Mouse (Mus musculus): ENCODE measurements around the gene Clpb. TPM values are rescaled to one million over a fixed set of nuclear protein-coding genes. Genes with fewer than 3 reads are reported as not detected.

Gene Clpb
- polyA plus RNA-seq, 1 experiment = 9.7 TPM

DNA sequence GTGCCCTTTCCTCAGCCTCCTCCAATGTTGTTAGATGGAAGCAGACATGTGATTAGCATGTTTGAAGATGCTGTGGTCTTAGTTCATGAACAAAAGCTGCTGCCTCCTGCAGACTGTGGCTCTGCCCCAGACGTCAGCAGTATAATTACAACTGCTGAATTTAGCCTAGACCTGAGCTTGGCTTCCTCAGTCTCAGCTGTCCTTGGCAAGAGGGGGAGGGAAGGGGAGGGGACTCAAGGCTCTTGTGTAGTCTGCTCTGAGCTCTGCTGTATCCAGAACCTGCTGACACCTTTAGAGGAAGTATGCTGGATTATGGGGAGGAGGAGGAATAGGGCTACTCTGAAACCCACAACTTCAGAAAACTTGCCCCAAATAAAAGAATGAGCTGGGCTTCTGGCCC lies 76.2 kb downstream of the Clpb start:
- TF ChIP-seq CTCF (IDR thresholded peaks at IDR 0.05; ENCODE audit: low read depth, low read length) (no peak), POLR2A (IDR thresholded peaks at IDR 0.05; ENCODE audit: borderline replicate concordance, low read depth, low read length) (no peak)
- H3K27ac ChIP-seq (ENCODE audit: insufficient read depth, low read depth, low read length) = no peak overlapping the region
- H3K4me1 ChIP-seq (ENCODE audit: control insufficient read depth, insufficient read depth, low read length) = peaks cover 16% of the 10 kb centered on the region
- H3K4me3 ChIP-seq (ENCODE audit: insufficient read depth, low read length) = no peak overlapping the region

DNA sequence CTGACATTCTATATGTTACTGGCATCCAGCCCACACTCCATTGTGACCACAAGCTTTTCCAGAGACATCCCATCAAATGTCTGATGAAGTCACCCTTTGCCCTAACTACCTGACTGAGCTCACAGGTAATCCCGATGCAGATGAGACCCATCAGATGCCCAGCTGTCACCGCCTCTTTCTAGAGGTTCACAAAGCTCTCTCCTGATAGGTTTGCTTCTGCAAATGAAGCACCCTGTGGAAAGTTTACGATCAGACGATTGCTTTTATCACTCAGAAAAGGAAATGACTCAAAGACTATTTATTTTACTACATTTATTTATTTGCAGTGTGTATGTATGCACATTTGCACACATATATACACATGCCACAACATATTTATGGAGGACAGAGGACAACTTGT lies 80.1 kb downstream of the Clpb start:
- H3K4me3 ChIP-seq (ENCODE audit: insufficient read depth, low read length) = no peak overlapping the region
- peaks cover 20% of the 10 kb centered on the region for H3K4me1 ChIP-seq (ENCODE audit: control insufficient read depth, insufficient read depth, low read length)
- no peak for TF ChIP-seq POLR2A (IDR thresholded peaks at IDR 0.05; ENCODE audit: borderline replicate concordance, low read depth, low read length)
- TF ChIP-seq CTCF (IDR thresholded peaks at IDR 0.05; ENCODE audit: low read depth, low read length) = no peak
- no peak overlapping the region for H3K27ac ChIP-seq (ENCODE audit: insufficient read depth, low read depth, low read length)

DNA sequence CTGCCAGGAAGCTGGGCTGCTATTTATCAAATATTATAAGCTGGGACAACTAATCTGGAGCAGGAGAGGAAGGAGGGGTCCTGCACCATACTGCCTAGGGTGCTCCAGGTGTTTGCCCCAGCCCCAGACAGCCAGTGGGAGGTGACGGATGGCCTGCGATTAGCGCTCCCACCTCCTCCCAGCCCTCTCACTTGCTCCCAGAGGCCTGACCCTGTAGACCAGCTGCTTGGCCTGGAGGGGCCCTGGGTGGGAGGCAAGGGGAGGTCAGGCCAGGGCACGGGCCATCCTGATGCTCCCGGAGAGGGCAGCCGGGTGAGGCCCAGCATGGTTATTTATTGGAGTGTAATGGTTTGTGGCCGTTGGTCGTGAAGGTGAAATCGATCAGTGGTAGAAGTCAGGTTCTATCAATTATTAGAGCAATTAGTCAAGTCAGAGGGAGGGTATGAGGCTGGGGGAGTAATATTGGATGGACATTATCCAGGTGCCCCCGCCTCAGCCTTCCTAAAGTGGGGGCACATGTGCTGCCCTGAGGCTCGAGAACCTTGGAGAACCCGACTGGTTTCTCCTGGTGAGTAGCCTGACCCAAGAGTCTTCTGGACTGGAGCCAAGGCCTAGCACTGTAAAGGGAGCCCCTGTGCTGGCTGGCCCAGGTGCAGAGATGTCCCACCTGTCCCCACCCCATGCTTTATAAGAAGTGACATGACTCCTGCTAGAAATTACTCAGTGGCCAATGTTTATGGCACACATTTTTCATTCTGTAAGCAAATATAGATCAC lies 83.3 kb downstream of the Clpb start:
- Histone ChIP-seq H3K4me1 (ENCODE audit: control insufficient read depth, insufficient read depth, low read length) (peaks cover 16% of the 10 kb centered on the region), H3K27ac (ENCODE audit: insufficient read depth, low read depth, low read length) (no peak overlapping the region), H3K4me3 (ENCODE audit: insufficient read depth, low read length) (no peak overlapping the region)
- TF ChIP-seq POLR2A (IDR thresholded peaks at IDR 0.05; ENCODE audit: borderline replicate concordance, low read depth, low read length) = no peak
- TF ChIP-seq CTCF (IDR thresholded peaks at IDR 0.05; ENCODE audit: low read depth, low read length) = no peak

DNA sequence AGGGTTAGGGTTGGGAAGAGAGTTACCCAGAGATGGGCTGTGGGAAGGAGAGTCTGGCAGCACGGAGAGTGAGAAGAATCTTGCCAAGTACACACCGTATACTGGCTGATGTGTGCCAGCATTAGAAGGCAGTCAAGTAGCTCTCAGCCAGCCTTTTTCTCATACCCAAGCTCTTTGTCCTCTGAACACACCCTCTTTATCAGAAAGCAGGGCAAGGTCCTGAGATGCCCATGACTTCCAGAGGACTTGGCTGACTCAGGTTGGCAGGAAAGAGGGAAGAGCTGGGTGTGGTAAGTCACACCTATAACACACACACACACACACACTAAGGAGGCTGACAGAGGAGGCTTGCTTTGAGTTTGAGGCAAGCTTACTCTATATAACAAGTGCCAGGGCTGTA lies 86.8 kb downstream of the Clpb start:
- no peaks in the 10 kb centered on the region for H3K4me1 ChIP-seq (ENCODE audit: control insufficient read depth, insufficient read depth, low read length)
- no peak overlapping the region for H3K27ac ChIP-seq (ENCODE audit: insufficient read depth, low read depth, low read length)
- TF ChIP-seq CTCF (IDR thresholded peaks at IDR 0.05; ENCODE audit: low read depth, low read length) (no peak), POLR2A (IDR thresholded peaks at IDR 0.05; ENCODE audit: borderline replicate concordance, low read depth, low read length) (no peak)
- H3K4me3 ChIP-seq (ENCODE audit: insufficient read depth, low read length) = no peak overlapping the region

DNA sequence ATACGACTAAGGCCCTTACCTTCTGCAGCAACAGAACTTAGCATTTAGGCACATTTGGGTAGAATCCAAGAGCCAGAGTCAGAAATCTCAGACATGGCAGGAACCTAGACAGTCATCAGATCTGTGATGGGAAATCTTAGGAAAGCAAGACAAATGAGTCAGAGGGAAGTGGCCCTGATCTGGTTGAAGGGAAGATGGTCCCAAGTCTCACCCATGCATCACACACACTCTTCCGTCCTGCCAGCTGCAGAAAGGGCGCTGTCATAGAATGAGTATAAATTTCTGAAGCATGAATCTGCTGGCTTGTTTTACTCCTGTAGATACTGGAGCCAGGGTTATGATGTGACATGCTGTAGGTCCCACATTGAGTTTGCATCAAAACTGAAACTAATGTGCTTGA lies 88.9 kb downstream of the Clpb start:
- H3K4me3 ChIP-seq (ENCODE audit: insufficient read depth, low read length) = no peak overlapping the region
- TF ChIP-seq CTCF (IDR thresholded peaks at IDR 0.05; ENCODE audit: low read depth, low read length) = no peak
- no peak for TF ChIP-seq POLR2A (IDR thresholded peaks at IDR 0.05; ENCODE audit: borderline replicate concordance, low read depth, low read length)
- no peak overlapping the region for H3K27ac ChIP-seq (ENCODE audit: insufficient read depth, low read depth, low read length)
- no peaks in the 10 kb centered on the region for H3K4me1 ChIP-seq (ENCODE audit: control insufficient read depth, insufficient read depth, low read length)

DNA sequence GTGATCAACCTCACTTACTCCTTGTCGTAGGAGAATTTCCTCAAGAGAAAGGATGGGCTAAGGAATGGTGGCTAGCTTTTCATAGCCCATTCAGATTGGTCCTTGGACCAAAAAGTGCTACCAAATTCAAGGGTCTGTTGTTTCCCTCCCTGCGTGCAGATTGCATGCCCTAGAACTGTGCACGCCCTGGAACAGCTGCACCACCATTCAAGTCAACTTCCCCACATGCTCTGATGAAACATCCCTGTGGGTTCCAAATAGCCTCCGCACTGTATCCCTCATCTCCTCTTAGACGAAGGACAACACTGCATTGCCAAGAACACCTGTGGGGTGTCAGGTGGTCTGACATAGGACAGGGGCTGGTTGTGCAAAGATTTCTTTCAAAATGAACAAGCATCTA lies 90.1 kb downstream of the Clpb start:
- Histone ChIP-seq H3K27ac (ENCODE audit: insufficient read depth, low read depth, low read length) (no peak overlapping the region), H3K4me3 (ENCODE audit: insufficient read depth, low read length) (no peak overlapping the region), H3K4me1 (ENCODE audit: control insufficient read depth, insufficient read depth, low read length) (no peaks in the 10 kb centered on the region)
- no peak for TF ChIP-seq CTCF (IDR thresholded peaks at IDR 0.05; ENCODE audit: low read depth, low read length)
- no peak for TF ChIP-seq POLR2A (IDR thresholded peaks at IDR 0.05; ENCODE audit: borderline replicate concordance, low read depth, low read length)

DNA sequence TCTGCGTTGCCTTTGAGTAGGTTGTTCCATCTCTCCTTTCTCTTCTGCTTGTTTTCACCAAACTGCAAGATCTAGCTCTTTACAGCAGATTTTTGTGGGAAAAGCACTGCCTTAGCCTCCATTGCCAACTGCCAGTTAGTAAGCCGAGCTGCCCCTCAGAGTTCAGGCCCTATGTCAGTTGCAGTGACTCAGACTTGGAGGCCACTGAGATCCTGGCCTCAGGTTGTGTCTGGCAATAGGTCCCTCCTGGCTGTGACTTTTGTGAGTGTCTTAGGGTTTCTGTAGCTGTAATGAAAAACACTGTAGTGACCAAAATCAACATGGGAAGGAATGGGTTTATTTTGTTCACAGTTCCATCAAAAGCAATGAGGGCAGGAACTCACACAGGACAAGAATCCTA lies 91.0 kb downstream of the Clpb start:
- TF ChIP-seq POLR2A (IDR thresholded peaks at IDR 0.05; ENCODE audit: borderline replicate concordance, low read depth, low read length) (no peak), CTCF (IDR thresholded peaks at IDR 0.05; ENCODE audit: low read depth, low read length) (no peak)
- H3K4me1 ChIP-seq (ENCODE audit: control insufficient read depth, insufficient read depth, low read length) = no peaks in the 10 kb centered on the region

DNA sequence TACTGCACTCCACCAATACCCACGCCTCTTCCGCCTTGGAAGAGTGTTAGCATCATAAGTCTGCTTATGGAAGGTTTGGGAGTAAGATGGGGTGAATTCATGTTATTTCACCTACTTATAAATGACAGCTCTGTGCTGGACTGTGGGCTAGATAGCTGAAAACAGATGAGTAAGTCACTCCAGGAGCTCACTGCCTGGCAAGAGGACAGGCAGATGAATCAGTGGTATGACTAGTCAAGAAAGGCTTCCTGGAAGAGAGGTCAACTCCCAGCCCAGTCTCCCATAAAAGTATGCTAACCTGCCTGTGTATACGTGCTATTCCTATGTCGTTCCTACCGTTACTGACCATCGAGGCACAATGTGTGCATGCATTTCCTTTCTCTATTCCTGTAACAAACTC lies 91.9 kb downstream of the Clpb start:
- TF ChIP-seq POLR2A (IDR thresholded peaks at IDR 0.05; ENCODE audit: borderline replicate concordance, low read depth, low read length) (no peak), CTCF (IDR thresholded peaks at IDR 0.05; ENCODE audit: low read depth, low read length) (no peak)
- H3K4me1 ChIP-seq (ENCODE audit: control insufficient read depth, insufficient read depth, low read length) = no peaks in the 10 kb centered on the region

More for the DNA sequence above, 91.0 kb downstream of the Clpb start:
- H3K4me3 ChIP-seq (ENCODE audit: insufficient read depth, low read length) = no peak overlapping the region
- no peak overlapping the region for H3K27ac ChIP-seq (ENCODE audit: insufficient read depth, low read depth, low read length)

DNA sequence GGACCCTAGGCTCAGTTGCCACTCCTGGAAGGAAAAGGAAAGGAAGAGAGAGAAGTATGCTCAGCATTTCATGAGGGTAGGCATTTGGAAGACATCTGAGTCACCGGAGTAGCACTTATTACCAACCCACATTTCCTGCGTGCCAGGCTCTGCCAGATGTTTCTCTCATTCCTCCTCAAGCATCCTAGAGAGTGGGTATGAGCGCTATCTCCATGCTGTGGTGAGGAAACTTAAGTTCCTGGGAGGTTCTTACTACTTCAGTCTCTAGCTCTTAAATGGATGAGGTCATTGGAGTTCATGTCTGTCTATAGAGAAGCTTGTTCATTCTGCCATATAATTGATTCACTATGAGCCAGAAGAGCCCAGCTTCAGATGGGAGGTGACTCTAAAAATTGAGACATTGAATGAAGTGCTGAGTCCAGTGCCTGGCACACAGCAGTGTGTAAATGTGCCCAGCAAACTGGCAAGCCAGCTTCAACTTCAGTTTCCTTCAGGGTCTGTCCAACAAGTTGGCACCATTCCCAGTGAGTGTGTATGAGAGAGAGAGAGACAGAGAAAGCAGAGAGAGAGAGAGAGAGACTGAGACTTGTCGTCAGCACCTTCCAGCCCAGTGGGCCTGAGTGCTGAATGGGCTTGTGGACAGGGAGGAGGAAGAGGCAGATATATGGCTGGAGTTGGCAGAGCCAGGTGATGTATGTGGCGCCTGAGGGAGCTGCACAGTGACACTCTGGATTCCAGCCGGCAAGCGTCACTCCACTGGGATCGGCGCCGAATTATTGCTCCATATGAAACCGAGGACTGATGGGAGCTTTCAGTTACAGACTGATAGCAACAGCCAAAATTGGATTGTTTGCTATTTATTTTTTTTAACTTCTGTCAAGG lies 98.7 kb downstream of the Clpb start:
- TF ChIP-seq CTCF (IDR thresholded peaks at IDR 0.05; ENCODE audit: low read depth, low read length) = no peak
- no peak for TF ChIP-seq POLR2A (IDR thresholded peaks at IDR 0.05; ENCODE audit: borderline replicate concordance, low read depth, low read length)

More for the DNA sequence above, 91.9 kb downstream of the Clpb start:
- Histone ChIP-seq H3K4me3 (ENCODE audit: insufficient read depth, low read length) (no peak overlapping the region), H3K27ac (ENCODE audit: insufficient read depth, low read depth, low read length) (no peak overlapping the region)

More for the DNA sequence above, 98.7 kb downstream of the Clpb start:
- H3K27ac ChIP-seq (ENCODE audit: insufficient read depth, low read depth, low read length) = no peak overlapping the region
- no peak overlapping the region for H3K4me3 ChIP-seq (ENCODE audit: insufficient read depth, low read length)
- peaks cover 19% of the 10 kb centered on the region for H3K4me1 ChIP-seq (ENCODE audit: control insufficient read depth, insufficient read depth, low read length)

All from bone marrow macrophage, adult 2 months (primary cell).